Mouse (Mus musculus): ENCODE data around the gene Mdh2. TPM values are rescaled to one million over a fixed set of nuclear protein-coding genes. Genes with fewer than 3 reads are reported as not detected.

Gene Mdh2
- total RNA-seq, 2 experiments from 2014 or later, result 1,890 to 1,983 TPM

DNA sequence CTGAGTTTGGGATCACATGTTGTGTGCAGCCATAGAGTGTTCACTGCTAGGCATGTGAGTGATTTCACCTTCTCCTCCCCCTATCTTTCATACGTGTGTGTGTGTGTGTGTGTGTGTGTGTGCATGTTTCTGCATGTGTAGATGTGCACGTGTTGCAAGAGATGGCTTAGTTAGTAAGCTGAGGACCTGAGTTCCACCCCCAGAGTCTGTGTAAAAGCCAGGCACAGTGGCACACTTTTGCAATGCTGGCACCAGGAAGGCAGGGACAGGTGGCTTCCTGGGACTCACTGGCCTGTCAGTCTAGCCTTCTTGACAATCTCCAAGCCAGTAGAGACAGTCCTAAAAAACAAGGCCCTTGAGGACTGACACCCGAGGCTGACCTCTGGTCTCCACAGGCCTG is 13.3 kb upstream of the Mdh2 start:
- intact Hi-C loops (cut with DNase I), result loop anchor here (5.0 kb wide), 2 partner anchors 218 to 368 kb away; partner anchors contain the start of gene Hip1
- DNase-seq, result no peak

DNA sequence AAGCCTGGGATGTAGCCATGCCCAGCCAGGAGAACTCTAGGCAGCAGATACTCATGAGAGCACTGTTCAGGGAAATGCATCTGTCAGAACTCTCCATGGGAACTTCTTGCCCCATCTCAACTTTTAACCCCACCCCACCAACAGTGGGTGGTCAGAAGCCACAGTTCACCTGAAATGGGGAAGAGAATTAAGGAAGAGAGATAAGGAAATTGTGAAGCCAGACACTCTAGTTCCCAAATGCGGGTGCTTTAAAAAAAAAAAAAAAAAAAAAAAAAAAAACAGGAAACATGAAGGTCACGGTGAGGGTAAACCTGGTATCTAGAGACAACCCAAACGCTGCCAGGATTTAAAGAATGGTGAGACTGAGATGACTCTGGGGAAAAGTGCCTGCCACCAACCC is 5.8 kb upstream of the Mdh2 start:
- intact Hi-C loops (cut with DNase I), result no loop called here
- no peak for DNase-seq

DNA sequence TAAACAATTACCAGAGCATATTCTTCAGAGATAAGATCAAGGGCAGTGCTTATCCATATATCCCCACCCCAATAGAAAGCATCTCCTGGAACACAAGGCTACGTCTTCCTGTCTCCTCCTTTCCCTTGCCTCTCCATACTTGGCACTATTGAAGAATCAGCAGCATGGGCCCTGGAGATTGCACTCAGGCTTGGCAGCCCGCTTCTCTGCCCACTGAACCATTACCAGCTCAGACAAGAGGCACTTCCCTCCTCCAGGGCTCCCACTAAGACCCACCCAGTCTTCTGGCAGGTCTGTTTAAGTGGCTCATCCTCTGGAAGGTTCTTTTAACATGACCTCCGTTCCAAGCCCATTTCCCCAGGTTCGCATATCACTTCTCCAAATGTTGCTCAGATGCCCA is 1.7 kb upstream of the Mdh2 start:
- no peak for DNase-seq
- intact Hi-C loops (cut with DNase I), result loop anchor here (2.0 to 5.0 kb wide), 2 partner anchors 88 to 384 kb away; partner anchors contain the start of gene Pom121

DNA sequence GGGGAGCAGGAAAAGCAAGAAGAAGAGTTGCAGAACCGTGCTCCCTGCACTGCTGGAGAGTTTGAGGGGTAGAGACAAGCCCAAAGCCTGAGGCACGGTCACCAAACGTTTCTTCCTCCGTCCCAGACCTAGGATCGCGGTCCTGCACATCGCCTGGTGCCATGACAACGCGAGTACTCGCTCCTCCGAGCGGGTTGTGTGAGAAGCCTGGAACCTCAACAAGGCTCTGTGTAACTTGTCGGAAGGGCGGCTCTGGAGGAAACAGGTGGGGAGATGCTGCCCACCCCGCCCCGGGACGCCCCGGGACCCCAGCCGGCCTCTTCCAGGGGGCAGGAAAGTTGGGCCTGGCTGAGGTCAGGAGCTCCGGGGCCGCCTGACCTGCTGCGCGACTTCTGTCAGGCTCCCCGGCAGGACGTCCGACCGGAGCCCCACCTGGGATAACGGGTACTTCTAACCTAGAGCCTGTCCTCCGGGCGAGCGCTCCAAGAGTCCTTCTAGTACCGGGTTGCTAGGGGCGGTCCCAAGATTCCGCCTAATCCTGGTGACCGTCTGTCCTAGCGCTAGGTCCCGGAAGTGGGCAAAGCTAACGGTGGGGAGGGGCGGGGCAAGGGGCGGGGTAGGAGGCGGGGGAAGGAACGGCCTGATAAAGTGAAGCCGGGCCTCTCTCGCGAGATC is 347 bp upstream of the Mdh2 start, which contains the start of gene Styxl1:
TSS of gene Styxl1 (minus strand) at position 590 of the 675 bp plus-strand sequence.
- intact Hi-C loops (cut with DNase I), result loop anchor here (1.0 to 5.0 kb wide), 3 partner anchors 89 to 386 kb away; partner anchors contain the start of gene Pom121
- no peak for DNase-seq

DNA sequence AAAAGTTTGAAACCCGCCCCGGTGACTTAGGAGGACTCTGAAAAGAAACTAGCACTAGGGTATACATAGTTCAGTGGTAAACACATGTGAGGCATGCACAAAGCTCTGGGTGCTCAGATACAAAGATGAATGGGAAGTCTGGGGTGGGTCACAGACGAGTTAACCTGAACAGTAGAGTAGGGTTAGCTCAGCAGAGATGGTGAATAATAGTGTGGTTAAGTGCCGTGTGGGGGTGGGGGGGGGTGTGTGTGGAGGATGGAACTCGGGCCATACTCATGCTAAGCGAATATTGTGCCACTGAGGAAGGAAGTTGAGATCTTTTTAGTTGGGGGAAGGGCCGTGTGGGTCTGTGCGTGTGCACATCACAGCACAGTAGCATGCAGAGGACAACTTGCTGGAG is 2.1 kb downstream of the Mdh2 start:
- intact Hi-C loops (cut with DNase I), result no loop called here
- DNase-seq, result no peak

DNA sequence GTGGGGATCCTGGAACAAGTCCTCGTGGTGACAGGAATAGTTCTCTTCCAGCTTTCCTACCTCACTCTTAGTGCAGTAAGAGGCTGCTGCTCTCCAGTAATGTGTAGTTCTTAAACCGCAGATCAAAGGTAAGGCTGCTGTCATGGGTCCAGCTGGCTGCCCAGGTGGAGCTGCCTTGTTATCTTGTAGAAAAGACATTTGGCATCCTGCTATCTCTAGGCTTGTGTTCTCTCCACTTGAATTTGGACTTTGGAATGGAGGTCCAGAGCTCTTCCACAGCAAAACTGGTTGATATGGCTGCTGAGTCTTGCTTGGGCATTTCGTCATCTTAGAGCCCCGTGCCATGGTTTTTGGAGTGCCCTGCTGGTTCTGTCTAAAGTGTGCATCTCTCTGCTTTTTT is 4.6 kb downstream of the Mdh2 start:
- DNase-seq, result no peak
- intact Hi-C loops (cut with DNase I), result no loop called here

DNA sequence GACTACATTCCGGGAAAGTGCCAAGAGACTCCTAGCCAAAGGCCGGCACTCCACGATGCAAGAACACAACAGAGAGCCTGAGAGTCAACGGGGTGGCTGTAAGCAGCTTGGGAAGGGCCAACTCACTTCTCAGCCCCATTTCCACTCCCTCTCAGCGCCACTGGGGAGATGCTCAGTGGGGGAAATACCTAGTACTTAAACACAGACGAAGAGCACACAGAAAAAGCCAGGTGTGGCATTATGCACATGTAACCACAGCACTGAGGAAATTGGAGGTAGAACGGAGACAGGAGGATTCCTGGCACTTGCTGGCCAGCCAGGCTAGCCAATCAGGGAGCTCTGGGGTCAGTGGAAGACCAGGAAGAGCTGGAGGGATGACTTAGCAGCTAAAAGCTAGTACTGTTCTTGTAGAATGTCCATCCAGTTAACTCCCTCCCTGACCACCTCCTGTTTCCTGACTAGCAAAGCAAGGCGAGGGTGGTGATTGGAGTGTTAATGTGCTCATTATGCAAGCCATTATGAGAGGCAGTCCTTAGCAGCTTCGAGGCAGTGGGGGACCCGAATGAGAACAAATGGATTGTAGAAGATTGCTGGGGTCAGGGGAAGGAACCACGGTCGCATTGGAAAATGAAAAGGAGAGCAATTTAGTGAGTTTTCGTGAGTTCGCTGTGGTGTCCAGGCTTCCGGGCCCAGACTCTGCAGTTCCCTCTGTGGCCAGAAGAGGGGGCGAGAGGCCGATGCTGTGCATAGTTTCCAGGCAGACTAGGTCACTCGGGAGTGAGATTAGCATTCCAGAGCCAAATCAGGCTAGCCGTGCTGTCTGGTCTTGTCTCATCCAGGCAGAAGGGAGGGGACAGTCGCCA is 15.9 kb downstream of the Mdh2 start:
- peak; percentile 90 to 94 for DNase-seq
- intact Hi-C loops (cut with DNase I), result loop anchor here (1.0 kb wide), 2 partner anchors 12 to 61 kb away; partner anchors contain the start of gene Srrm3

DNA sequence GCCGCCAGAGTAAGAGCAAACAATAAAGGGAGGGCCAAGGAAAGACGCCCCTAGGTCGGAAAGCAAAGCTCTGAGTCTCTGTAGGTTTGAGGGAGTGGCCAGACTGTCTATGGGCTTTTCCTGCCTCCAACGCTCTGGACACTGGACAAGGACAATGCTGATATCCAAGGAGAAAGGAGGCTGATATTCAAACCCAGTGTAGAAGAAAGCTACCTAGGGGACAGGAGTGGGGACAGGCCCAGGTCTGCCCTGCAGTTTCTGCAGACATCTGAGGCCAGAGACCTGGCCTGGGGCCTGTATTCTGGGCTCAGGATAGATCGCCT is 16.5 kb downstream of the Mdh2 start:
- intact Hi-C loops (cut with DNase I), result loop anchor here (1.0 kb wide), 2 partner anchors 11 to 60 kb away; partner anchors contain the start of gene Srrm3
- DNase-seq, result no peak

DNA sequence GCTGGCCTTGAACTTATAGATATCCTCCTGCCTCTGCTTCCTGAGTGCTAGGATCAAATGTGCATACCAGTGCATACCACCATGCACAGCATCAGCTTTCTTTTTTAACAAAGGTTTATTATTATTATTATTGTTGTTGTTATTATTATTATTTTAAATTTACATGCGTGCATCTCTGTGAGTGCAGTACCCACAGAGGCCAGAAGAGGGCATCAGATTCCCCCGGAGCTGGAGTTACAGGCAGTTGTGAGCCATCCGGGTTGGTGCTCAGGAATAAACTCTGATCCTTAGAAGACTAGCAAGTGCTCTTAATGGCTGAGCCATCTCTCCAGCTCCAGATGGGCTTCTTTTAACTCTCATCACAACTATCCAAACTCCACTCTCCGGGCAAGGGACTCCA is 21.5 kb downstream of the Mdh2 start:
- intact Hi-C loops (cut with DNase I), result no loop called here

DNA sequence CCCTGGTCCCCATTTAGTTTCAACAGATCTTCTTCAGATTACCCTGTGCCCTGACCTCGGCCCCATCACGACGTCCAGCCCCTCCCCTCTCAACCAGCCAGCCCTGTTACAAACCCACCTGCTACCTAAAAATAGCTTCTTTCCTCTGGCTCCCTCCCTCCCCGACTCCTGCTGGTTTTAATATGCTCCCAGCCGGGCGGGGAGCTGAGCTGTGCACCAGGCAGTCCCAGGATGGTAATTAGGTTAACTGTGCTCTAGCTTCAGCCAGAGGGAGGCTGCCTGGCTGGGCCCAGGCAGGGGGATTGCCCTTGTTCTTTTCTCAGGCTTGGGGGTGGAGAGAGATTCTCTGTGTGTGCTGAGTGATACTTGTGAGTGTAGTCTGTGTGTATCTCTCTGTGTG is 22.6 kb downstream of the Mdh2 start:
- no peak for DNase-seq
- intact Hi-C loops (cut with DNase I), result no loop called here

More for the DNA sequence above, 21.5 kb downstream of the Mdh2 start:
- DNase-seq, result no peak

DNA sequence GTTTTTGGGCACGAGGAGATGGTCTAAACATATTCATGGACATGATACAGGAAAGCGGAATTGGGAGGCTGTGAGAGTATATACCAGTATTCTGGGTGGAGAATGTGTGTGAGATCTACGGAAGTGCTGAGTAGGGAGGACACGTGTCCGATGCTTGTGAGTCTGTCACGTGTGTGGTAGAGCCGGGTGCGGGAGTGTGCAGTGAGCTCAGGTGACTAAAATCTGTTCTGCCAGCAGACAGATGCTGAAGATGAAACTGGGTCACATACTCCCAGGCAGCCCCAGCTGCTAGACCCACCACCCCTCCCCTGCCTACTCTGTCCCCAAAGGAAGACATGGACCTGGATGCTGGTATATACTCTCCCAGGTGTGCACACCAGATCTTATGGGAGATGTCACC is 24.4 kb downstream of the Mdh2 start:
- no peak for DNase-seq
- intact Hi-C loops (cut with DNase I), result no loop called here

DNA sequence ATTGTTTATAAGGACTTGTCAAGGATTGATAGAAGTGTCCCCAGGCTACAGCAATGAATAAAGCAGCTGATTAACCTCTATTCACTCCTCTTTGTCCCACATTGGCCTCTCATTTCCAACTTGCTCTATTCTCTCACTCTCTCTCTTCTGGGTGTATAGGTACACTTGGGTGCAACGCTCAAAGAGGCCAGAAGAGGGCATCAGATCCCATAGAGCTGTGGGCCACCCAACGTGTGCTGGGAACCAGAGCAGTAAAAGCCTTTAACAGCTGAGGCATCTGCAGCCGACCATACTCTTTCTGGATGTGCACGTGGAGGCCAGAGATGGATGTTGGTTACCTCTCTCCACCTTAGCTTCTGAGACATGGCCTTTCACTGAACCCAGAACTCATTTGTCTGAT is 24.9 kb downstream of the Mdh2 start:
- intact Hi-C loops (cut with DNase I), result no loop called here
- no peak for DNase-seq

DNA sequence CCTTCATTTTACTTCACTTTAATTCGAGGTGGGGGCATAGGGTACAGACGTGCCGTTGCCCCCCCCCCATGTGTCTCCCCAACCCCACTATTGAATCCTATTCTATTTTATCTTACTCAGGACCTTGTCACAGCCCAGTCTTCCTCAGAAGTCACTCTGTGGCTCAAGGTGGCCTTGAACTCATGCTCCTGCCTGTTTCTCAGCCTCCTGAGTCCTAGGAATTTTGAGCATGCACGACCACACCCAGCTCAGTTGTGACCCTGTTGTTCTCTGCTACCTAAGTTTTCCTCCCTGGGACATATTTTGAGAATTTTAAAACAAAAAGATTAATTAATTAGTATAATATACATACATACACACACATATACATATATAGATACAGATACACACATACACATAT is 25.4 kb downstream of the Mdh2 start:
- no peak for DNase-seq
- intact Hi-C loops (cut with DNase I), result no loop called here

DNA sequence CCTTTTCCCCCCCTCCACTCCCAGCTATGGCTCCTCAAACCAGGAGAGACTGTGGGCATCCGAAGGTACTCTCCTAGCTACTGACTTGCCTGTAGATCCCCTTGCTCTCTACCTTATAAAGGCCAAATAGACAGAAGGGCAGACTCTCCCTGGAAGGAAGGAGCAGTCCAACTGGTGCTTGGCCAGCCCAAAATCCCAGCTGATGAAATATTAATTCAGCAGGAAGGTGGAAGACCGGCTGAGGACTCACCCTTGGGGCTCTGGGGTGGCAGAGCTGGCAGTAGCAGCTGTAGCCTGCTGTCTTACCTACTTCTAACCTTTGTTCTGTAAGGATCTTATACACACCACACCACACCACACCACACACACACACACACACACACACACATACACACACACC is 26.5 kb downstream of the Mdh2 start:
- intact Hi-C loops (cut with DNase I), result no loop called here
- DNase-seq, result no peak

DNA sequence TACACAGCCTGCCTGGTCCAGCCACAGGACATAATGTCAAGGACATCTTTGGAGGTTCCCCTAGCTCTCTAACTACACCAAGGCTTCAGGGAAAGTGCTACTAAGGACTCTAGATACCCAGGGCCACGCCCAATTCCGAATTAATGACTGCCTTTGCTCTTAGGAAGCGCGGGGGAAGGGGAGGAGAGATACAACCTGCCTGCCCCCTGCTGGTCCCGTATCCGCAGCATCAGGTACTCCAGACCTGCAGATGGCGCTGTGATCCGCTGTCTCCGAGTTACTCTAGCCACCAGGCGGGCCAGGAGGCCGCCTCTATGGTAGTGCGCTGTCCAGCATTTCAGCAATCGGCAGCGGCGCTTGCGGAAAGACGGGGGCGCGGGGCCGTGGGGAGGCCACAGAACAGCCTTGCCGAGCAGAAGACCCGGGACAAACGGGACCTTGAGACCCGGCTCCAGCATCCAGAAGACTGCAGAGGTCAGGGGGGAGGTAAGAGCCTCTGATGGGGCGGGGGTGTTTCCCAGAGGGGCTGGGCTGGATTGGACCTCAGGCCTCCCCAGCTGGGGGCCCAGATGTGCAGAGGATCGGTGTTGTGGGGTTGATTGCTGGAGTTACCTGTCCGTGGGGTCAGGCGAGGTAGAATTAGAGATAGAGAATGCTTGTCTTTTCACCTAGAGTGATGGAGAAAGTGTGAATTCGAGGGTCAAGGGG is 28.4 kb downstream of the Mdh2 start, which contains the start of gene Srrm3:
TSS of gene Srrm3 (plus strand) at position 336 of the 708 bp plus-strand sequence.
- peak; percentile 89 to 95 for DNase-seq
- intact Hi-C loops (cut with DNase I), result loop anchor here (1.0 kb wide), 1 partner anchor 12 kb away; no protein-coding TSS in a partner anchor

DNA sequence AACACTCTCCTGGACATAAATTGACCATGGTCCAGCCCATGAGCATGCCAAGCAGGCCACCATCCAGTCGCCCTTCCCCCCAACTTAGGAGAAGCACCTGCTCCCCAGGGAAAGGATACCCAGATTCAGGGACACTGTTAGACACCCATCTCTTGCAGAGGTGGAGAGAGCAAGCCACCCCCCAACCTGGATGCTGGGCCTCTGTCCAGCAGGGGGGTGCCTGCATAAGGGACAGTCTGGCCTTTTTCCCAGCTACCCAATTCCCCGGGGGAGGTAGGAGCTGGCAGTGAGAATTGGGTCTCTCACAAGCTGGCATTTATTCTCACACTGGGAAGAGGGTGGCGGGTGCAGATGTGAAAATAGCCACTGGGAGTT is 29.0 kb downstream of the Mdh2 start:
- intact Hi-C loops (cut with DNase I), result no loop called here
- DNase-seq, result no peak

DNA sequence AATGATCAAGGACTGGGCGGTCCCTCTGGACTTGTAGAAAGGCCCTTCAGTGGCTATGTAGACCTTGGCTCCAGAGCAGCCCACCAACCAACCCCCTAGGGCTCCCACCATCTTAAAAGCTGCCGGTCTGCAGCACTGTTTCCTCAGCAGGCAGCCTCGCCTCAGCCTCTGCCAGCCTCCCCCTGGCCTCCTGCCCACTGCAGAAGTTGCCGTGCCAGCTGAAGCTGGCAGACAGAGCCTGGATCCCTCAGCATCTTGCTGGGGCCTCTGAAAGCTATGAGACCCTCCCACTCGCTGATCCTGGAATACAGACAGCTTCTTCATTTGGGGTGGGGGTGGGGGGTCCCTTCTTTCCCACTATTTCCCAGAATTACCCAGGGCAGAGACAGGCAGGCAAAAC is 34.7 kb downstream of the Mdh2 start:
- intact Hi-C loops (cut with DNase I), result no loop called here
- no peak for DNase-seq

DNA sequence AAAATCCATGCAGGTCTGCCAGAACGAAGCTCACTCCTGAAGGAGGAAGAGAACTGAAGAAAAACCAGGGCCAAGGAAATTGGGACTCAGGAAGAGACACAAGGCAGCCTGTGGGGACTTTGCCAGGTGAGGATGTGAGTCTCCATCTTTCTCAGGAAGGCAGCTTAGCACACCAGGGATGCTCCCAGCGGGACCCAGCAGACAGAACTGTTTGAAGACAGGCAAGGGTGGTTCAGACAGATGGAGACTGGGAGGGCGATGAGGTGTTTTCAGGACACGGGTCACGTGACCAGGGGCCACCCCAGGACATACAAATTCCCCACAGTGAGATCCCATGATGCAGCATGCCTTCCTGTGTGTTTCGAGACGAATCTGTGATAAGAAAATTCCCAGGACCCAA is 40.2 kb downstream of the Mdh2 start:
- intact Hi-C loops (cut with DNase I), result no loop called here

DNA sequence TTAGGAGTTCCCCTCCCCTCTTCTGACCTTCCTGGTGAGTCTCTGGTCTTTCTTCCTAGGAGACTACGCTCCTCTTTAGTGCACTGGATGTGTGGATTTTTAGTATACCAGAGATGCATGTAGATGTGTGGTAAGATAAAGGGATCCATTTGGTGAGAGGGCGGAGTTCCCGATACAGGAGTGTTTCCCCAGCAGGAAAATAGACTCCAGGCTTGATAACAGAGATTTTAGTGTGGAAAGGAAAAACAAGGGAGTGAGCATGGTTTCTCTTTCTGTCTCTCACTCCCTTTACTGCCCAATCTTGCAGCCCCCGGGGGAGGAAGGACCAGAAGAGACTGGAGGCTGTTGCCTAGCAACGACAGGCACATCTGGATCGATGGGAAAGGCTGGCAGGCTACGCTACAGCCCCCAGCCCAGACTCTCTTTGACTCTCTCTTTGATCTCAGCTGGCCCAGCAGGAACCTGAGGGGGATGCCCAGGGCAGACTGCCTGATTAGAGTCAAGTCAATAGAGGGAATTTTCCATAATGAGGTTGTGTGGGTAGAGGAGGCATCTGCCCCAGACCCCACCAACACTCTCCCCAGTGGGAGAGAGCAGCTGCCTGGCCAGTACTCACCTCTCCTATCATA is 44.1 kb downstream of the Mdh2 start:
- intact Hi-C loops (cut with DNase I), result no loop called here
- no peak for DNase-seq

More for the DNA sequence above, 40.2 kb downstream of the Mdh2 start:
- no peak for DNase-seq

DNA sequence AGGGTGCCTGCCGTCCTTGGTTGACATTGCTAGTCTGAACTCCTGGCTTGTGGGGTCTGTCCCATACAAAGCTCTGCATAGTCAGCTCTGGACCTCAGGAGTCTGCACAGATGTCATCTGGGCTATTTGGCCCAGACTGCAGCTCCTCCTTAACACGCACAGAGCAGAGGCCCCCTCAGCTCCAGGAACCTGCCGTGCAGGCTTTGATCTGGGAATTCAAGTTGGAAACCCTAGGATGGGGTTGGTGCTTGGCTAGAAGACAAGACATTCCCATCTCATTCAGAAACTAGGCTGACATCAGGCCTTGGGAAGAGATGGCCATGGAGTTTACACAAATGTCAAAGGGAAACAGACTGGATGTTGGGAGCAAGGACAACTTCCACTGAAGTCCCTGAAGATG is 46.2 kb downstream of the Mdh2 start:
- intact Hi-C loops (cut with DNase I), result no loop called here

DNA sequence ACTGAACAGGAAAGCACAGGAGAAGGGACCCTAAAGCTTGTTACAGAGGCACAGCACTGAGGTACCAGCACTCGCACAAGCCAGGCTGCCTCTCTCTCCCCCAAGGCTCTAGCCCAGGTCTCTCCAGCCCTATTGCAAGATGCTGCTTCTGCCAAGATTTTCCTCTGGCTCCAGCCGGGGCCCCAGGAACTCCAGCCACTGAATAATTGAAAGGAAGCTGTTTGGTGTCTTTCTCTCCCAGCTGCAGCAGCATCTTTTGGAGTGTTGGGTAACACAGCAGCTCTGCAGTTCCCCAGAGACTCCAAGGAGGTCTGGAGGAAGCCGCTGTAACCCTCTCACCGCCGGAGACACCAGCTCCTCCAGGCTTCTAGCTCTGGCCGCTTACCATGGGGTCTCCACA is 47.9 kb downstream of the Mdh2 start:
- intact Hi-C loops (cut with DNase I), result no loop called here
- no peak for DNase-seq

More for the DNA sequence above, 46.2 kb downstream of the Mdh2 start:
- no peak for DNase-seq

Data from heart, postnatal 36 days (tissue).